Mouse (Mus musculus) left cerebral cortex, adult 9 months (tissue): ENCODE results near the gene Mast4.

ENCODE experiments used
- DNase-seq, 2 experiments: peaks; one replicate each; pipeline ENCODE4 v3.0.0; 2022; ENCODE audit warnings: low spot score in 2 of 2

Gene Mast4

DNA sequence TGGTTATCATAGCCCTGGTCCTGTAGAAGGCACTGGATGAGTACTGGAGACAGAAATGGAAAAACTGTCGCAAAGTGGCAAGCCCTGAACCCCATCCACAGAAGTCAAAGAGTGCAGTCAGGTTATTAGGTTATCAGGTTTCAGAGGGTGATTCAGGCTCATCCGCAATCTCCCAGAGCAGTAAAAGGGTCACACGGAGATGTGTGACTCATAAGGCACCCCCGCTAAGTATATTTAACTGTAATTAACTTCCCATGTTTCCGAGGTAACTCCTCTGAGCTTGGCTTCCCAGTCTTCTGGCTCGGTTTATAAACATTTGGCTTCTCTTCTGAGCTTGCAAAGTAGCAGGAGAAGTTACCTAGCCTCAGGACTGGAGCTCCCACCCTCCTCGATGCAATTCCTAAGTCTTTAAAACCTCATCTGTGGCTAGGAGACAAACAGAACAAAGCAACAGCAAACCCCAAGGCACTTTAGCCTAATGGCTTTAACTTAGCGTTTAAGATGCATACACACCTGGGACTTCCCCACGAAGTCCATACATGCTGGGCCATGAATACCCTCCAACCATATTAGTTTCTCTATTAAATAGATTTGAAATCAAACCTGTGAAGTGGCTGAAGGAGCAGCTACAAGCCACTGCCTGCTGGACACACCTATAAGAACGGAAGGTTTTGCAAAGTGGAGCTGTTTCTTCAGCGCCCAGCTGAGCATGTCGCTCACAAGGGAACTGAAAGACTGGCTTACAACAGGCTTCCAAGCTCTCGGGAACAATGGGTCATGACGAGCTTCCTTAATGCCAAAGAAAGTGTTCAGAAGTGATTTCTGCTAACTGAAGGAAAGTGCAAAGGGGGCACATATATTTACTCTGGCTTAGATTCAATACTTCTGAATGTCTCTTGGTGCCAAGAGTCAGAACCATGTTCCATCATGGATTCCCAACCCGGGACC is 439.7 kb downstream of the Mast4 start:
- no peak for DNase-seq

DNA sequence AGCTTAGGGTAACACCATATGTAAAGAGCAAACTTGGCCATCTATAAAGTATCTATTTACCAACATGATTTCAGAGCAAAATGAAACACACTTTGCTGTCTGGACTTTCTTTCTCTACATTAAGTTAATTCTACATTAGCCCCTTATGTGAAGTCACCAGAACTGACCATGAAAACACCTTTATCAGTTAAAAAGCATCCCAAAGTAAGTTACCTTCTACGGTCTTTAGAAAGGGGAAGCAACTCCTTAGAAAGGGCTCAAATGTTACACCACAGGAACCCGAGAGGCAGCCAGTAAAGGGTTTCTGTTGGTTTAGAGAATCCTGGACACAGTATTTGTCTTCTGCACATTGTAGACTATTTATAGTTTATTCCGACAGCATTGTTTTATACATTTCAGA is 441.5 kb downstream of the Mast4 start:
- DNase-seq: no peak

DNA sequence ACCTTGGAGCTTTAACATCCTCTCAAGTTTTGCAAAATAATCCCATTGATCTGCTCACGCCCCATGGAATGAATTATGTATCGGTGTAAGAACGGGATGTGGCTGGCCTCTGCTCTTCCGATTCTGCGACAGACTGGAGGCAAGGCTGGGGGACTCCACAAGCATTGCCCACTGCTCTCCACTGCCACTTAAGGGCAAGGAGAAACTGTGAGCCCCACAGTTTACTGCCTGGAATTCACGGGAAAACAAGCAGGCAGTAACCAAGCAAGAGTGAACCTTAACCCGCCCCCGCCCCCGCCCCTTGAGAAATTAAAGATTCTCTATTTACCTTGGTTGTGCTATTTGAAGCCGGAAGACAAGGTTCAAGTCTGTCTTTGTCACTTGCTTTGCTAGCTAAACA is 444.3 kb downstream of the Mast4 start:
- DNase-seq: no peak

DNA sequence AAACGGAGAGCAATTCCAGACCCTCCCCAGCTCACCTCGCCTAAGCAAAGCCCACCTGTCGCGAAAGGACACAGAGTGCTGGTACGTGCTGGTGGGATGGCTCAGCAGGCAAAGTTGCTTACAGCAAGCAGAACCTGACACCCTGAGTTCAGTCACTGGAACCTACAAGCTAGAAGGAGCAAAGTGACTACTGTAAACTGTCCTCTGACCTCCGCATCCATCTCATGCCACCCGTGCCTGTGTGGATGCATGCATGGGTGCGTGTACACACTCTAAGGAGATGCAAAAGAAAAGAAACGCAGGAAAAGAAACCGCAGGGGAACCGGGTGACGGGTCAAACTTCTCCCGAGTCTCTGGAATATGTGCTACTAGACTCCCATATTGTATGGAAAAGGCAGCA is 444.8 kb downstream of the Mast4 start:
- no peak for DNase-seq

DNA sequence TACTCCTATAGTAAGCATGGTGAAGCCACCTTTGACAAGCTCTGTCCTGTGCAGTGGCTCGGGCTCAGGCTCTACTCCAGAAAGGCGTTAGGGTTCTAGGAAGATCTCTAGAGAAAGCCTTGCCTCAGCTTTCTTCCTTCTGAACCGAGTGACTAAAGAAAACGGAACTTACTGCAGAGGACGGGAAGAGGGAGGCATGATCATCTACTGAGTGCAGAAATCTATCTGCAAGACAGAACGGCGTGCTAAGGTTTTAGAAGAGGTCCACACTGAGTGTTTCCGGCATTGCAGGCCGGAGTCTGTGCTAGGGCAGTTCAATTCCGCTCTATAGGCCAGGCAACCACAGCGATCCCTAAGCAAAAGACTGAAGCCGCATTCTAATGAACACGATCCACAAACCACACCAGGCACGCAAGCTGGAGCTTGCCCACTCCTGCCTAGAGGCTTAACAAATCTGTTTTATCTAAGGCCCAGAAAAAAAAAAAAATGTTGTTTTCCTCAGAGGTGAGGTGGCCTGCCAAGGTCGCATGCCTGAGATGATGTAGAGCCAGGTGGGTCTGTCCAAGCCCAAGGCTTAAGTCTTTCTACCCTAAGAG is 445.3 kb downstream of the Mast4 start:
- no peak for DNase-seq

DNA sequence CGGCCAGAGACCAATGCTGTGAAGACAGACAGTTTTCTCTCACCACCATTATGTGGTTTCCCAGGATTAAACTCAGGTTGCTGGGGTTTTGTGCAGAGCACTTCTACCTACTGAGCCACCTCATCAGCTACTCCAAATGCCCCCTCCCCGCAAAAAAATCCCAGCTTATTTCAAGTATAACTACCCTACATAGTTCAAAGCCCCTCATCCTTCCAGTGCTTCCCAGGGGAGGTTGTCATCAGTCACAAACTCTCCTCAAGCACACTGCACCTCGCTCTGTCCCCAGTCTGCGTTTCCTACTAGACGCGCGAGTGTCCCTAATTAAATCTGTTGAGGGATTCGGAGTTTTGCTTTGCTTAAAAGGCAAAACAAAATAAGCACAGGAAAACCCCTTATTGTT is 446.1 kb downstream of the Mast4 start:
- no peak for DNase-seq

DNA sequence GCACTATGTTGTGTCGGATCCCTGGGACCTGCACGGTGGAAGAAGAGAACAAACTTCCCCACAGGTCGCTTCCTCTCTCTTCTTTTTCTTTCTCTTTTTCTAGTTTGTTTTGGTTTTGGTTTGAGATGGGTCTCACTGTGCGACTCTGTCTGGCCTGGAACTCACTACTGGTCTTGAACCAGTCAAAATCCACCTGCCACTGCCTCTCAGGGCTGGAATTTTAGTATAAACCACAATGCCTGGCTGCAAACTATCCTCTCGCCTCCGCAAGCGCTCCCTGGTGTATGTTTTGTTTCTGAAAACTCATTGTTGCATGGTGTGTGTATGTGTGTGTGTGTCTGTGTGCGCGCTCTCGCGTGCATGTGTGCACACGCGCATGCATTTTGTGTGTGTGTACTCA is 446.8 kb downstream of the Mast4 start:
- DNase-seq: no peak

DNA sequence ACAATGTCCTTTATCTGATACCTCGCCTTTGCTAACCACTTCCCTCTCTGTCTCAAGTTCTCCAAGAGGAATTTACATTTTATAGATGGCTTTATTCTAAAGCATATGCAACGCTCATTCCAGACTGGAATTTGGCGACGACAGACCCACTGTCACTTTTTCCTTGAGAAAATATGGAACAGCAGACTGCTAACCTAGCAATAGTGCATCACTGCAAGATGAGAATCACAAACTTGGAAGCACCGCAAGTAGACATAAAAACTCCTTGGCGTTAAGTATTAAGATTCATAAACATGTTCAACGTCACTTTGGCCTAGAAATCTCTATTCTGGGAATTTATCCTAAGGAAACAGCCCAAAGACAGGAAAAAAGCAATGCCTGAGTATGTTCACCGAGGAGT is 447.5 kb downstream of the Mast4 start:
- no peak for DNase-seq

DNA sequence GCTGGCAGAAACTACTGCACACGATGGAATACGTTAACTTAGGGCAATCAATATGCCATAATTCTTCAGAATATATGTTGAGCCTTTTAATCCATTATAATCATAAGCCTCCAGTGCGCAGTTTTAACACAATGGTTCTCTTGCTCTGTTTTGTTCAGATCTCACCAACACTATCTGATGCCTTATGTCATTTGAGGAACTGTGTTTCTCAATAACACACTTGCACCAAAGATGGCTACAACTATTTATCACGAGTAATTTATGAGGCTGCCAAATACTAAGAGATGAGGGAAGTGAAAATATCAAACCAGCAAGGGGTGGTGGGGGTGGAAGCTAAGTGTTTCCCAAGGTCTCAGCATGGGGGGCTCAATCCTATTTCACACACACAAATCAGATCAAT is 448.1 kb downstream of the Mast4 start:
- no peak for DNase-seq

DNA sequence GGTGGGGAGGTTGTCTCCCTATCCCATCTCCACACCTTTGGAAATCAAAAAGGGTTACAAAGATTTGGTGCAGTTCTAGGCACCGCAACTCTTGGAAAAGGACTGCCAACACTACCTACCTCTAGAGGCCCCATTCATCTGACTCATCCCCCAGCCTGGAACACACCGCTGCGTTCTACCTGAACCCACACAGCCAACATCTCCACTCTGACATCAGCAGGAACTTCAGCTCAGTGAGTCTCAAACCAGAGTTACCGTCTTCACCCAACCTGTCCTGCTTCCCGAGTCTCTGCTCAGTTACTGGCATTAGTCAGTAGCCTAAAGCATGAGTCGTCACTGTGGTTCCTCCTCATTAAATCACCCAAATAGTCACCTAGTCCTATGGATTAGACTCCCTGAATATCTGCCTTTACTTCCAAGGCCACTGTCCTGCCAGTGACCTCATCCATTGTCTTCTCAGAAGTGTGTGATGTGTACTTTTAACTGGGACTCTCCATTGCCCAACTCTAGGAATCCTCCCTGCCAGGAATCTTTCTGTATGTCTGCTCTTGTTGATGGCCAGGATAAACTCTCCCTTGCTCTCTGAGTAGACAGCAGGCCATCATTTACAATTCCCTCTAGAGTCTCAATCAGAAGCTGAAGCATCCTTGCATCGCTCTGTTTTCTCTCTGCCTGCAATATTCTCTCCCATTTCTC is 453.8 kb downstream of the Mast4 start:
- DNase-seq: no peak

DNA sequence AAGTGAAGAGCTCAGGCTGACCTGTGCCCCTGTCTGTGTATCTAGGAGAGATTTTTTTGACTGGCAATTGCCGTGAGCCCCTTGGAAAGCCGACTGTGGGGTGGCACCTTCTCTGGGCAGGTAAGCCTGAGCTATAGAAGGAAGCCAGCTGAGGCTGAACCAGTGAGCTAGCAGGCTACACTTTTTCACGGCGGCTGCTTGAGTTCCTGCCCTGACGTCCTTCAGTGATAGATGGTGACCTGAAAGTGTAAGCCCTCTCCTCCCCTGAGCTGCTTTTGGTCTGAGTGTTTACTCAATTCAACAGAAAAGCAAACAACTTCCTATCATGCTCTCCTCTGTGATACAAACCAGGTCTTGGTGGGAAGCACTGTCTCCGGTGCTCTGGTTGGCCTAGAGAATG is 455.7 kb downstream of the Mast4 start:
- DNase-seq: no peak

DNA sequence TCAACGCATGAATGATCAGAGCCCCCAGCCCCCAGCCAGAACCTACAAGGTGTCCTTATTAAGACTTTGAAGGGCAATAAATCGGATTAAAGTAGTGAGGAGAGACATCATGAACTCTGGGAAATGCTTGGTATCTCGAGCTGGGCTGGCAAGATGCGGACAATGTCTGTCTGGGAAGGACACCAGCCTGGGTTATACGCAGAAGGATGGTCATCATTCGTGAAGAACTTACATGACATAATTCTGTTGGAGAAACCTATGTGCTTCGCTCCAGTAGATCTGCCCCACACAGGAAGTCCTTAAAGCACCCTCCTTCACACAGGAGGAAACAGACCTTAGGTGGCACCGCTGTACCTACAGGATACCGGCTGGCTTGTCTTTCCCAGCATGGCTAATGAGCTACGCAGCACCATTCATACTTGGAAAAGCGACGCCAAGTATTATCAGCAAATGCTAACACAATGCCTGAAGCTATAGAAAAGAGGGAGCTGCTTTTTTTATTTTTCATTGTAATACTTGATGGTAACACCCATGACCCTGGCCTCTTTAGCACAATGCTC is 456.5 kb downstream of the Mast4 start:
- no peak for DNase-seq

DNA sequence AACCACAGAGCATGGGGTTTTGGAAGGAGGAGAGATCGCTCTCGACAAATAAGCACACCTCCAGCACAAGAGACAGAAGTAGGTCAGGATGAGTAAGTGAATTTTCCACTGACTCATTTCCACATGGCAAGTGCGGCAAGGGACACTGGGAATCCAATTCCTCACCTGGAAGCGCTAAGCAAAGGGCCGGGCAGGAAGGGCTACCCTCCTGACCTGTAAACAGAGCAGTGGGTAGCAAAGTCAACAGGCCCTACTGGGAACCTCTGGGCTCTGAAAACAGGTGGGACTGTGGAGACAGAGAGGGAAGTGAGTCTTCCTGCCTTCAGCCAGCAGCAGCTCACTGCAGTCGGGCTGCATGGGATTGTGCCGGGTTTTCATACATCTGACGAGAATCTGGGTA is 457.1 kb downstream of the Mast4 start:
- peak in 1 of 2 experiments; percentile 58 for DNase-seq

DNA sequence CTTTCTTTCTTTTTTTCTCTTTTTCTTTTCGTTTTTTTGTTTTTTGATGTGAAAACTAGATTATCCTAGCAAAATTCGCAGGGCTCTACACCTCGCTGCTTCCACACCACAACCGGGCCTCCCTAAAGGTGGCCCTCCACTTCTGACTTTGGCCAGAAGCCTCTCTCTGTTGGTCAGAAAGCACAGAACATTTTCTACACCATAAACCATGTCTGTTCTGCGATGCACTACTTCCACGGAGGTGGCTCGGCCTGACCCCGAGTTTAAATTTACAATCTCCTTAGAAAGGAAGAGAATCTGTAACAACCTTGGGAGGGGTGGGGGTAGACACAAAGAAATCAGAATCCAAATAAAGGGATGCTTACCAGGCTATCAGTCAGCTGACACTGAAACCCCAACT is 458.8 kb downstream of the Mast4 start:
- DNase-seq: no peak

DNA sequence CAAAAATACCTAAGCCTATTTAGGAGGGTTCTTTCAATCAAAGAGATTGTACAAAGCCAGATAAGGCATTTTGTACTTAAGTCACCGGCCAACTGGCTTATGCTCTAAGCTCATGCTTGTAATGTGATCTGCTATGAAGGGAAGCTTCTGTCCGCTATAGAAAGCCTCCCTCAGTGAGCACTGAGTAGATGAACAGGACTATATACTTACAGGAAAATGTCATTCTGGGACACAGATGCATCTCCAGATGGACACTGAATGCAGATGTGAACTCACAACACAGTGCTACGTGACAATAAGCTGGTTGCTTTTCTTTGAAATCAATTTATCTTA is 459.2 kb downstream of the Mast4 start:
- DNase-seq: no peak

DNA sequence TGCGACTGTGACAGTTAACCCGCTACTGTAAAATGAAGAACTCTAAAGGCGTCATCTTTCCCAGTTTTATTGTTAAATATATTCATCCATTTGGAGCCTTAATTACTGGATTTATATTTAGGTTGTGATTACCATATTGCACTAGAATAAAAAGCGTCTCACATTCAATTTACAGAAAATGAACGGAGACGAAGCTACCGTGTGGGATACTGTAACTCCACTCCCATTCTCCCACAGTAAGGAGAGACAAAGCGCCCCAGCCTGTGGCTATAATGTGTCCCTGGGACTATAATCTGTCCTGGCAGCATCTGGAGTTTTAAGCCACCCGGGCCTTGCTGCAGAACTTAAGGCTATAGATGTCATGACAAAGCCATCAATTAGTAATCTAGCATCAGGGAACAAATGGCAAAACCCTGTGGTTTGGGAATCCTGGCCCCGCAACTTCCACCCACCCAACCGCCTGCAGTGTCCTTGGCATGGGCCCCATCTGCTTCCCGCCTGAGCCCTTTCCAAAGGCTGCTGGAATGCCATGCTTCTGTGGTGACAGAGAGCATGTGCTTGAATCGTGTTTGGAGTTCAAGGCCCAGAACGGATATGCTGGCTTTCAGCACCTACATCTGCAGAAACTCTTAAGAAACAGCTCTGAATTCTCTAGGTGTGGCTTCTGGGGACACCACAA is 459.7 kb downstream of the Mast4 start:
- DNase-seq: peak in 1 of 2 experiments; percentile 43

DNA sequence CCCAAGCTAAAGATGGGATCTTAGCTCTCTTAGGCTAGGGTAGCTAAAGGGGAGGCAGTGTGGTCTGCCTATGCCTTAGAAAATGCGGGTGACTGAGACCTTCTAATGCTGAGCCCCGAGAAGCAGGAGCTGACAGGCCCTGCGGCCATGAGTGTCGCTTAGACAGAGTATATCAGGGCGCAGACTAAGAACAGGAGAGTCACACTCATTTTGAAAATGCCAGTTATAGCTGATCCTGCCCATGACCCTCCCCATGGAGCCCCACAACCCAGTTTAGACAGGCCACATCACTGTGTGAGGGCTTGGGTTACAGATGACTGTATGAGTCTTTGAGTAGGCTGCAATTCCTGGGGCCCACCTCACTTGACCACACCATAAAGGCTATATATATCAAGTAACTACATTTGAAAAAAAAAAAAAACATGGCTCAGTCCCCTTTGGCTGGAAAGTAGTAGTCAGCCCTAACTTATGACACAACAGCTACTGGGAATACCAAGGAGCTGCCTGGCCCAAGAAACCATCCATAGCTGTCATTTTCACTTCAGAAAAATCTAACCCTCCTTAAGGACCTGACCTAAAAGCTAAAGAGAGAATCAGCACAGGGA is 460.8 kb downstream of the Mast4 start:
- DNase-seq: no peak

DNA sequence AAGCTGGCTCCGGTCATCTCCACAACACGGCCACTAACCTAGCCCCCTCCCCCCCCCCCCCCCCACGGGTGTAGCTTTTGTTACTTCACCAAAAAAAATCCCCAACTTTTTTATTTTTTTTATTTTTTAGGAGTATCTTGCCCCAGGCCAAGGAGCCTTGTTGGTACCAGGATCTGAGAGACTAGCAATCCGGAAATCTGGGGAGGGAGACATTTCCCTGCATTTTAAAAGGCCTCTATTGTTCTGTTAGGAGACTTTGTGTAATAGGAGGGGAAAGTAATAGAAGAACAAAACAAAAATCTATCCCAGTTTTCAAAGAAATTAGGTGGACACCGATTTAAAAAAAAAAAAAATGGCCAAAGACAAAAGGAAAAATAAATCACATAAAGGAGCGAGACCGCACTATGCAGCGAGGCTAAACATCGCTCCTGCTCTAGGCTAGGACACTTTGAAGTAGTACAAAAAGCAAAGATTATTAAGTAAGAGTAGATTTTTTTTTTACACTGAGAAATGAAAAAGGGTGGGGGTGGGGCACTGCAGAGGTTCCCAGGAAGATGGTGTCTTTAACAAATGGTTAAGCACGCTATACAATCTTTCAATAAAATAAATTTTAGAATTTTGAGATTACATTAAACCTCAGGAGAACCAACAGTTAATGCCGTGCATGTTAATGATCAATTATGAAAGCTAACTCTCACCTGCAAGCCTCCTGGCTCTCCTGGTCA is 462.8 kb downstream of the Mast4 start:
- DNase-seq: no peak

DNA sequence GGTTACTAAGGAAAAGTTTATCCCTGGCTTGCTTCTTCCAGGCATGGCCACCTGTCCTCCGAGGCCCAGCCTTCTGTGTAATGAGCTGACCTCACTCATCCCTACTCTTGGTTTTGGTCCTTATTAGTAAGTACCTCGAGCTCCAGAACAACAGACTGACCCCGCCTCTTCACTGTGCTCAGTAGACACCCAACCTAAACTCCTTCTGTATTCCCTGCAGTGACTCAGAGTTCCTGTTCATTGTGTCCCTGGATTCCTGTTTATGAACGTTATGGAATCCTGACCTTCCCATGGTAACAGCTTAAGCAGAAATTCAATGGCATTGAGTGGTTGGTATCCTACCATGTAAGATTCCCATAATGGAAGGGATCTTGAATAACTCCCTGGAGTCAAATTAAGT is 464.8 kb downstream of the Mast4 start:
- no peak for DNase-seq

DNA sequence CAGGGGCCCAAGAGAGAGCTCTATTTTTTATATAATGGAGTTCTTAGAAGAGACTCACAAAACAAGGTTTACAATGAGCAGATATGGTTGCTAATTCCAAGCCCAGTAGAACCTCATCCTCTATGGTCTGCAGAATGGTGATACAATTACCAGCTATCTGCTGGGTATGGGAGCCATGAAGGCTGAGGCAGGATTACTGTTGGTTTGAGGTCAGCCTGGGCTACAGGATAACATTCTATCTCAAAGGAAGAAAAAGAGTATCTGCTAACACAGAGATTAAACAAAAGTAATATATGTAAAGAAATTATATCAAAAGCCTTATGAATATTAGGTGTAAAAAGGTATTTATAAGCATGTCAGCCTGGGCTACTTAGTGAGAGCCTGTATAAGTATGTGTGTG is 467.5 kb downstream of the Mast4 start:
- DNase-seq: no peak
